Mouse (Mus musculus) liver, embryonic 15.5 days (tissue): ENCODE measurements at regions not wholly inside any gene's neighbourhood (a gene's known extent, or its start where the extent isn't known, plus 50 kb on each side); places are given as distances from the start of the nearest gene placed in this dataset.

Experiments
- ATAC-seq: fragments of 200-750 bp; cut with Nextera tagmentation; 2 replicates; pipeline ENCODE4 v1.8.0; 2017; ENCODE audit warnings: moderate number of reproducible peaks, mild to moderate bottlenecking, moderate library complexity; ENCODE audit not compliant: insufficient read depth
- H3K27ac ChIP-seq: fragments of 300-500 bp; sonication (generic); replicated peaks from 2 replicates; pipeline ENCODE4 v1.5.1; 2015; ENCODE audit warnings: mild to moderate bottlenecking, inconsistent platforms
- H3K27me3 ChIP-seq: fragments of 300-500 bp; sonication (generic); 2 replicates; pipeline ENCODE4 v1.6.1; 2015; ENCODE audit warnings: mild to moderate bottlenecking, inconsistent platforms
- H3K36me3 ChIP-seq: fragments of 300-500 bp; sonication (generic); replicated peaks from 2 replicates; pipeline ENCODE4 v1.6.1; 2015; ENCODE audit warnings: moderate library complexity, mild to moderate bottlenecking, inconsistent platforms
- H3K4me1 ChIP-seq: fragments of 300-500 bp; sonication (generic); replicated peaks from 2 replicates; pipeline ENCODE4 v1.6.1; 2015; ENCODE audit warnings: inconsistent platforms
- H3K4me2 ChIP-seq: fragments of 300-500 bp; sonication (generic); 2 replicates; pipeline ENCODE4 v1.6.1; 2015; ENCODE audit warnings: moderate library complexity, mild to moderate bottlenecking, inconsistent platforms
- H3K4me3 ChIP-seq: fragments of 300-500 bp; sonication (generic); replicated peaks from 2 replicates; pipeline ENCODE4 v1.5.1; 2015; ENCODE audit warnings: mild to moderate bottlenecking, inconsistent platforms
- H3K9ac ChIP-seq: fragments of 300-500 bp; sonication (generic); 2 replicates; pipeline ENCODE4 v1.6.1; 2015; ENCODE audit warnings: moderate library complexity, mild to moderate bottlenecking, inconsistent platforms
- H3K9me3 ChIP-seq: fragments of 300-500 bp; sonication (generic); replicated peaks from 2 replicates; pipeline ENCODE4 v1.6.1; 2016; ENCODE audit warnings: inconsistent platforms
- WGBS: fragments of 180-500 bp; shearing (Covaris S2); methylation state at CpG from one replicate; pipeline ENCODE4 v1.1.7; 2015; ENCODE audit warnings: mixed read lengths; ENCODE audit not compliant: insufficient replicate concordance; 5-methylcytosine and 5-hydroxymethylcytosine counted together

GRCm38 (mm10) chr7:69946396-69946795 lies 420.1 kb downstream of the Nr2f2 start:
- Histone ChIP-seq H3K27ac (no peak overlapping the region), H3K4me2 (no peak overlapping the region), H3K4me1 (no peaks in the 10 kb centered on the region), H3K27me3 (no peaks in the 10 kb centered on the region), H3K4me3 (no peak overlapping the region), H3K9me3 (no peaks in the 10 kb centered on the region), H3K9ac (no peak overlapping the region), H3K36me3 (no peaks in the 10 kb centered on the region)
- 55% methylated on average over 3 of the region's 3 CpGs for WGBS
- ATAC-seq = no peak

- H3K27me3 ChIP-seq = no peaks in the 10 kb centered on the region
- no peak overlapping the region for H3K9ac ChIP-seq
- no peaks in the 10 kb centered on the region for H3K4me1 ChIP-seq
- no peak overlapping the region for H3K4me2 ChIP-seq
- H3K4me3 ChIP-seq = no peak overlapping the region
- 78% methylated on average over 6 of the region's 6 CpGs for WGBS
- ATAC-seq = no peak
- no peaks in the 10 kb centered on the region for H3K9me3 ChIP-seq
- H3K36me3 ChIP-seq = no peaks in the 10 kb centered on the region
- H3K27ac ChIP-seq = no peak overlapping the region
Observed at GRCm38 (mm10) chr7:69941881-69942280, 424.7 kb downstream of the Nr2f2 start.

GRCm38 (mm10) chr7:69925261-69925660 lies 441.3 kb downstream of the Nr2f2 start:
- Histone ChIP-seq H3K9me3 (no peaks in the 10 kb centered on the region), H3K27me3 (no peaks in the 10 kb centered on the region), H3K4me3 (no peak overlapping the region), H3K4me1 (no peaks in the 10 kb centered on the region), H3K4me2 (no peak overlapping the region), H3K36me3 (no peaks in the 10 kb centered on the region), H3K27ac (no peak overlapping the region), H3K9ac (no peak overlapping the region)
- no peak for ATAC-seq
- 62% methylated on average over 5 of the region's 5 CpGs for WGBS

- no peaks in the 10 kb centered on the region for H3K36me3 ChIP-seq
- ATAC-seq = no peak
- no peak overlapping the region for H3K27ac ChIP-seq
- no peaks in the 10 kb centered on the region for H3K9me3 ChIP-seq
- no peak overlapping the region for H3K9ac ChIP-seq
- H3K4me2 ChIP-seq = no peak overlapping the region
- H3K4me1 ChIP-seq = no peaks in the 10 kb centered on the region
- H3K27me3 ChIP-seq = no peaks in the 10 kb centered on the region
- no peak overlapping the region for H3K4me3 ChIP-seq
Observed at GRCm38 (mm10) chr7:69924551-69924950, 442.0 kb downstream of the Nr2f2 start.

- Histone ChIP-seq H3K4me3 (no peak overlapping the region), H3K4me2 (no peak overlapping the region), H3K27ac (no peak overlapping the region), H3K27me3 (no peaks in the 10 kb centered on the region), H3K36me3 (no peaks in the 10 kb centered on the region), H3K9ac (no peak overlapping the region), H3K4me1 (no peaks in the 10 kb centered on the region), H3K9me3 (no peaks in the 10 kb centered on the region)
- WGBS = 23% methylated on average over 4 of the region's 4 CpGs
- ATAC-seq = no peak
Observed at GRCm38 (mm10) chr7:69911760-69912159, 454.8 kb downstream of the Nr2f2 start.

- no peaks in the 10 kb centered on the region for H3K36me3 ChIP-seq
- no peak for ATAC-seq
- 60% methylated on average over 9 of the region's 9 CpGs for WGBS
- no peak overlapping the region for H3K9ac ChIP-seq
- no peaks in the 10 kb centered on the region for H3K9me3 ChIP-seq
- H3K27me3 ChIP-seq = no peaks in the 10 kb centered on the region
- H3K27ac ChIP-seq = no peak overlapping the region
- H3K4me3 ChIP-seq = no peak overlapping the region
- H3K4me1 ChIP-seq = no peaks in the 10 kb centered on the region
- H3K4me2 ChIP-seq = no peak overlapping the region
Observed at GRCm38 (mm10) chr7:69890503-69891061, 476.0 kb downstream of the Nr2f2 start.

- no peaks in the 10 kb centered on the region for H3K36me3 ChIP-seq
- H3K4me3 ChIP-seq = no peak overlapping the region
- 71% methylated on average over 7 of the region's 7 CpGs for WGBS
- H3K4me2 ChIP-seq = no peak overlapping the region
- H3K27me3 ChIP-seq = no peaks in the 10 kb centered on the region
- no peak overlapping the region for H3K9ac ChIP-seq
- no peak overlapping the region for H3K27ac ChIP-seq
- H3K4me1 ChIP-seq = no peaks in the 10 kb centered on the region
- no peaks in the 10 kb centered on the region for H3K9me3 ChIP-seq
- ATAC-seq = no peak
Observed at GRCm38 (mm10) chr7:69888251-69888650, 478.3 kb downstream of the Nr2f2 start.

GRCm38 (mm10) chr7:69877031-69877430 lies 489.5 kb downstream of the Nr2f2 start:
- no peak overlapping the region for H3K27ac ChIP-seq

GRCm38 (mm10) chr7:69865801-69866200 lies 500.7 kb downstream of the Nr2f2 start:
- Histone ChIP-seq H3K4me2 (no peak overlapping the region), H3K36me3 (no peaks in the 10 kb centered on the region), H3K27me3 (no peaks in the 10 kb centered on the region), H3K27ac (no peak overlapping the region), H3K9me3 (no peaks in the 10 kb centered on the region), H3K4me3 (no peak overlapping the region), H3K9ac (no peak overlapping the region), H3K4me1 (no peaks in the 10 kb centered on the region)
- 69% methylated on average over 3 of the region's 3 CpGs for WGBS
- ATAC-seq = no peak

More at GRCm38 (mm10) chr7:69877031-69877430, 489.5 kb downstream of the Nr2f2 start:
- H3K9me3 ChIP-seq = no peaks in the 10 kb centered on the region
- ATAC-seq = no peak
- H3K4me2 ChIP-seq = no peak overlapping the region
- H3K9ac ChIP-seq = no peak overlapping the region
- H3K27me3 ChIP-seq = no peaks in the 10 kb centered on the region
- no peaks in the 10 kb centered on the region for H3K4me1 ChIP-seq
- H3K4me3 ChIP-seq = no peak overlapping the region
- H3K36me3 ChIP-seq = no peaks in the 10 kb centered on the region

- ATAC-seq = no peak
Observed at GRCm38 (mm10) chr7:69844631-69845324, 521.8 kb downstream of the Nr2f2 start.

GRCm38 (mm10) chr7:69837379-69837778 lies 529.2 kb downstream of the Nr2f2 start:
- Histone ChIP-seq H3K9ac (no peak overlapping the region), H3K9me3 (no peaks in the 10 kb centered on the region), H3K36me3 (no peaks in the 10 kb centered on the region), H3K4me3 (no peak overlapping the region), H3K4me2 (no peak overlapping the region), H3K4me1 (no peaks in the 10 kb centered on the region), H3K27ac (no peak overlapping the region), H3K27me3 (no peaks in the 10 kb centered on the region)
- no peak for ATAC-seq
- WGBS = 60% methylated on average over 5 of the region's 5 CpGs

More at GRCm38 (mm10) chr7:69844631-69845324, 521.8 kb downstream of the Nr2f2 start:
- no peak overlapping the region for H3K27ac ChIP-seq
- no peaks in the 10 kb centered on the region for H3K36me3 ChIP-seq
- no peaks in the 10 kb centered on the region for H3K9me3 ChIP-seq
- no peaks in the 10 kb centered on the region for H3K27me3 ChIP-seq
- 57% methylated on average over 19 of the region's 19 CpGs for WGBS
- H3K9ac ChIP-seq = no peak overlapping the region
- no peak overlapping the region for H3K4me2 ChIP-seq
- no peak overlapping the region for H3K4me3 ChIP-seq
- H3K4me1 ChIP-seq = no peaks in the 10 kb centered on the region

GRCm38 (mm10) chr7:69827251-69827650 lies 539.3 kb downstream of the Nr2f2 start:
- H3K27me3 ChIP-seq = no peaks in the 10 kb centered on the region
- H3K27ac ChIP-seq = no peak overlapping the region
- H3K9me3 ChIP-seq = no peaks in the 10 kb centered on the region
- H3K36me3 ChIP-seq = no peaks in the 10 kb centered on the region
- H3K4me1 ChIP-seq = no peaks in the 10 kb centered on the region
- no peak overlapping the region for H3K4me3 ChIP-seq
- no peak overlapping the region for H3K9ac ChIP-seq
- ATAC-seq = no peak
- no peak overlapping the region for H3K4me2 ChIP-seq
- 41% methylated on average over 8 of the region's 8 CpGs for WGBS
